Comparison of ENCODE assay signal across 12 mouse cellular contexts in genomic region chr5:73686149-73686548, GRCm38 (mm10). TPM values are rescaled to one million over a fixed set of nuclear protein-coding genes. Genes with fewer than 3 reads are reported as not detected.
DNase-seq lines count a peak whose midpoint lies in the region; ATAC-seq and TF ChIP-seq lines count a peak whose summit lies in the region.
"Had no signal": no experiment of that assay in that cellular context is flagged by ENCODE, and none has a peak within 500 bp of the region (broad histone marks: within the 10 kb centered on the region; RNA-seq: fewer than 3 reads in every experiment).

No protein-coding gene starts in this region.

- TF ChIP-seq CTCF in thymus, adult 2 months (IDR thresholded peaks at IDR 0.05; ENCODE audit: borderline replicate concordance, control insufficient read depth, extremely low read depth, insufficient read depth, low read length, poor library complexity), result no peak

- intact Hi-C loops in left cerebral cortex, postnatal 10 days (cut with DNase I), result loop anchor here (5.0 to 10.0 kb wide), 3 partner anchors 169 to 1471 kb away; no protein-coding TSS in a partner anchor

- no peaks in the 10 kb centered on the region for H3K36me3 ChIP-seq in thymus, adult 2 months (ENCODE audit: control insufficient read depth, insufficient read depth, low read length)
- H3K36me3 ChIP-seq: G1E had no signal

- no peaks in the 10 kb centered on the region for H3K4me1 ChIP-seq in thymus, adult 2 months (replicated peaks; ENCODE audit: control insufficient read depth, insufficient read depth, low read length)

- H3K27me3 ChIP-seq in thymus, adult 2 months (ENCODE audit: control insufficient read depth, insufficient read depth, low read length), result no peaks in the 10 kb centered on the region

- peak; percentile 30 to 44 for DNase-seq in cerebellum, postnatal 14 days
- DNase-seq in cerebellum, adult 18-20 months, result no peak
- peak; percentile 13 to 40 for DNase-seq in left cerebral cortex, postnatal 10 days (ENCODE audit: extremely low spot score in 1 of 2, low spot score in 2 of 2)
- DNase-seq in left cerebral cortex, adult 18-20 months (ENCODE audit: low spot score in 2 of 2), result no peak
- peak; percentile 27 for DNase-seq in embryo, embryonic 9.5 days (ENCODE audit: extremely low spot score)
- DNase-seq in mesoderm, embryonic 11.5 days (ENCODE audit: low read depth, low spot score), result peak; percentile 54
- DNase-seq in thymus, adult 2 months, result no peak
- DNase-seq: spleen, adult 18-20 months had no signal

- no peak for ATAC-seq in granulocyte monocyte progenitor cell, adult 5-6 weeks (replicated peaks; ENCODE audit: poor library complexity, severe bottlenecking)

- TF ChIP-seq POLR2A in thymus, adult 2 months (IDR thresholded peaks at IDR 0.05; ENCODE audit: control insufficient read depth, extremely low read depth, insufficient read depth, low read length, poor library complexity), result no peak

- WGBS in thymus, adult 2 months, result 39% methylated on average over 4 of the region's 4 CpGs

- H3K4me3 ChIP-seq in thymus, adult 2 months (ENCODE audit: control insufficient read depth, insufficient read depth, low read length), result no peak overlapping the region

- H3K27ac ChIP-seq in thymus, adult 2 months (ENCODE audit: control insufficient read depth, insufficient read depth, low read length), result no peak overlapping the region

RNA-seq across cellular contexts. Expression of gene Spata18, which starts 35.0 kb away (rescaled TPM):
- total RNA-seq in left cerebral cortex, postnatal 10 days (2021), result under 1 TPM in 1 of 2 experiments, not detected in 1; 0.34 TPM
- under 1 TPM in 1 of 2 experiments, not detected in 1; 0.51 TPM for total RNA-seq in left cerebral cortex, adult 18-20 months (2021)
- 0.19 and 0.42 TPM in 2 replicates for polyA plus RNA-seq in thymus, adult 2 months (2012; rRNA removed)
- total RNA-seq in granulocyte monocyte progenitor cell, adult 5-6 weeks (2014; fragmentation: Nextera tagmentation), result not detected in 2 replicates
- total RNA-seq in granulocyte monocyte progenitor cell, adult 5-6 weeks (2017), result not detected in 2 replicates
- total RNA-seq: G1E had no signal
- polyA plus RNA-seq: frontal cortex, adult 2 months; G1E; liver, embryonic 16.5 days had no signal

RNA-seq across cellular contexts. Expression of gene Sgcb, which starts 38.6 kb away (rescaled TPM):
- 10 to 100 TPM; 61.7 to 65.8 TPM for total RNA-seq in left cerebral cortex, postnatal 10 days (2021)
- 10 to 100 TPM; 40.2 to 43.2 TPM for total RNA-seq in left cerebral cortex, adult 18-20 months (2021)
- 7.6 and 8.9 TPM in 2 replicates for polyA plus RNA-seq in thymus, adult 2 months (2012; rRNA removed)
- 4.1 and 8.2 TPM in 2 replicates for total RNA-seq in granulocyte monocyte progenitor cell, adult 5-6 weeks (2014; fragmentation: Nextera tagmentation)
- 3.3 and 3.9 TPM in 2 replicates for total RNA-seq in granulocyte monocyte progenitor cell, adult 5-6 weeks (2017)

RNA-seq across cellular contexts. Expression of gene Lrrc66, which starts 53.8 kb away (rescaled TPM):
- not detected for total RNA-seq in left cerebral cortex, postnatal 10 days (2021)
- not detected for total RNA-seq in left cerebral cortex, adult 18-20 months (2021)
- 0.07 and 0.18 TPM in 2 replicates for polyA plus RNA-seq in thymus, adult 2 months (2012; rRNA removed)
- 0.34 TPM in 1 of 2 replicates, not detected in the other for total RNA-seq in granulocyte monocyte progenitor cell, adult 5-6 weeks (2014; fragmentation: Nextera tagmentation)
- total RNA-seq in granulocyte monocyte progenitor cell, adult 5-6 weeks (2017), result 1.1 TPM in 1 of 2 replicates, not detected in the other

Comparison
In these comparisons a context has a peak if more than half of its experiments do, and no peak if none do; other contexts are left out.
1. DNase-seq: peak in cerebellum, postnatal 14 days (2 of 2), left cerebral cortex, postnatal 10 days (2 of 2), embryo, embryonic 9.5 days (single experiment) and mesoderm, embryonic 11.5 days (single experiment); none in cerebellum, adult 18-20 months (0 of 2), left cerebral cortex, adult 18-20 months (0 of 2) and thymus, adult 2 months (single experiment).
2. RNA of gene Sgcb, which starts 38.6 kb away (total RNA-seq): 61.7 to 65.8 TPM in left cerebral cortex, postnatal 10 days and 40.2 to 43.2 TPM in left cerebral cortex, adult 18-20 months; 3.3 to 8.2 TPM in granulocyte monocyte progenitor cell, adult 5-6 weeks; every median in the first group is over 4 times any median in the second.